ENCODE assay signal across 10 mouse cellular contexts in genomic region chr7:46559643-46560042, GRCm38 (mm10).
DNase-seq lines count a peak whose midpoint lies in the region; ATAC-seq and TF ChIP-seq lines count a peak whose summit lies in the region.
"Had no signal": no experiment of that assay in that cellular context is flagged by ENCODE, and none has a peak within 500 bp of the region (broad histone marks: within the 10 kb centered on the region; RNA-seq: fewer than 3 reads in every experiment).

No protein-coding gene starts in this region.

- H3K27ac ChIP-seq in kidney, embryonic 16.5 days (ENCODE audit: low read length) = no peak overlapping the region
- no peak overlapping the region for H3K27ac ChIP-seq in gastrocnemius, adult 2 months
- no peak overlapping the region for H3K27ac ChIP-seq in hindbrain, embryonic 11.5 days (ENCODE audit: low read depth, low read length)
- H3K27ac ChIP-seq: forebrain, embryonic 12.5 days; hindbrain, embryonic 15.5 days had no signal

- WGBS in kidney, embryonic 16.5 days = 88% methylated on average over 6 of the region's 6 CpGs
- WGBS in hindbrain, embryonic 11.5 days = 93% methylated on average over 6 of the region's 6 CpGs

- H3K9me3 ChIP-seq in kidney, embryonic 16.5 days (ENCODE audit: low read length) = 0 out of 2 replicates have a peak, but pooled peaks cover under 1% of the 10 kb centered on the region
- no peaks in the 10 kb centered on the region for H3K9me3 ChIP-seq in hindbrain, embryonic 11.5 days (ENCODE audit: control insufficient read depth, low read length)
- H3K9me3 ChIP-seq: forebrain, embryonic 12.5 days; hindbrain, embryonic 15.5 days had no signal

- intact Hi-C loops in gastrocnemius, adult 2 months (cut with DNase I) = no loop called here

- no peaks in the 10 kb centered on the region for H3K4me1 ChIP-seq in kidney, embryonic 16.5 days (ENCODE audit: insufficient read depth, low read length)
- no peaks in the 10 kb centered on the region for H3K4me1 ChIP-seq in hindbrain, embryonic 11.5 days (replicated peaks; ENCODE audit: control insufficient read depth, insufficient read depth, low read length)

- ATAC-seq in kidney, embryonic 16.5 days (ENCODE audit: low FRiP score, low TSS enrichment) = no peak
- ATAC-seq in hindbrain, embryonic 11.5 days (ENCODE audit: low FRiP score) = no peak

- H3K36me3 ChIP-seq in kidney, embryonic 16.5 days (ENCODE audit: insufficient read depth, low read length) = no peaks in the 10 kb centered on the region
- H3K36me3 ChIP-seq in hindbrain, embryonic 11.5 days (ENCODE audit: control insufficient read depth, insufficient read depth, low read length) = no peaks in the 10 kb centered on the region
- H3K36me3 ChIP-seq: forebrain, embryonic 12.5 days; hindbrain, embryonic 15.5 days had no signal

- no peak overlapping the region for H3K4me3 ChIP-seq in kidney, embryonic 16.5 days (ENCODE audit: low read length)
- H3K4me3 ChIP-seq in gastrocnemius, adult 2 months = no peak overlapping the region
- no peak overlapping the region for H3K4me3 ChIP-seq in hindbrain, embryonic 11.5 days (ENCODE audit: low read depth, low read length)
- H3K4me3 ChIP-seq: forebrain, embryonic 12.5 days; hindbrain, embryonic 15.5 days had no signal

- no peaks in the 10 kb centered on the region for H3K27me3 ChIP-seq in kidney, embryonic 16.5 days (ENCODE audit: insufficient read depth, low read length)
- no peaks in the 10 kb centered on the region for H3K27me3 ChIP-seq in hindbrain, embryonic 11.5 days (ENCODE audit: control insufficient read depth, insufficient read depth, low read length)
- H3K27me3 ChIP-seq: forebrain, embryonic 12.5 days; hindbrain, embryonic 15.5 days had no signal

- DNase-seq in kidney, adult 11 months = peak; percentile 12
- DNase-seq in adrenal gland, adult 8-10 months = peak; percentile 66
- peak; percentile 65 for DNase-seq in gastrocnemius, adult 2 months
- DNase-seq in lung, postnatal 10 days = peak; percentile 56
- no peak for DNase-seq in c-Kit-positive CD71-positive TER-119-positive erythroid progenitor cells, embryonic 14.5 days (ENCODE audit: low spot score)
- no peak for DNase-seq in hindbrain, embryonic 11.5 days (ENCODE audit: low spot score)
- DNase-seq in spleen, adult 12 weeks (ENCODE audit: low spot score) = no peak

- no peak overlapping the region for H3K9ac ChIP-seq in kidney, embryonic 16.5 days (replicated peaks; ENCODE audit: low read length)
- no peak overlapping the region for H3K9ac ChIP-seq in hindbrain, embryonic 11.5 days (ENCODE audit: low read depth, low read length)
- H3K9ac ChIP-seq: forebrain, embryonic 12.5 days; hindbrain, embryonic 15.5 days had no signal

- H3K4me2 ChIP-seq in kidney, embryonic 16.5 days (replicated peaks; ENCODE audit: low read depth, low read length) = no peak overlapping the region
- H3K4me2 ChIP-seq in hindbrain, embryonic 11.5 days (replicated peaks; ENCODE audit: low read depth, low read length) = no peak overlapping the region
- H3K4me2 ChIP-seq: forebrain, embryonic 12.5 days; hindbrain, embryonic 15.5 days had no signal

- TF ChIP-seq CTCF in gastrocnemius, adult 2 months (IDR thresholded peaks at IDR 0.05) = no peak

Comparison
In these comparisons a context has a peak if more than half of its experiments do, and no peak if none do; other contexts are left out.
1. DNase-seq: peak in kidney, adult 11 months (single experiment), adrenal gland, adult 8-10 months (single experiment), gastrocnemius, adult 2 months (single experiment) and lung, postnatal 10 days (single experiment); none in c-Kit-positive CD71-positive TER-119-positive erythroid progenitor cells, embryonic 14.5 days (single experiment), hindbrain, embryonic 11.5 days (single experiment) and spleen, adult 12 weeks (single experiment).